Mouse (Mus musculus): Measurements from ENCODE around the gene Cdkl2. TPM values are rescaled to one million over a fixed set of nuclear protein-coding genes. Genes with fewer than 3 reads are reported as not detected.

The Cdkl2 gene
- total and polyA plus RNA-seq, 2 experiments from 2014 or later, result 17.6 to 24.1 TPM

GRCm38 (mm10) chr5:91956991-91957760 is 86.5 kb downstream of the Cdkl2 start:
- no peak for TF ChIP-seq CTCF (IDR thresholded peaks at IDR 0.05; ENCODE audit: low read depth)
- WGBS, result 91% methylated on average over 3 of the region's 3 CpGs
- H3K9me3 ChIP-seq (ENCODE audit: low read length), result no peaks in the 10 kb centered on the region
- H3K36me3 ChIP-seq (ENCODE audit: insufficient read depth), result peaks cover 23% of the 10 kb centered on the region
- H3K4me2 ChIP-seq (ENCODE audit: low read depth), result no peak overlapping the region
- H3K9ac ChIP-seq, result no peak overlapping the region
- ATAC-seq (no peak), DNase-seq (no peak)
- H3K27ac ChIP-seq (ENCODE audit: low read depth, low read length), result no peak overlapping the region
- no peaks in the 10 kb centered on the region for H3K27me3 ChIP-seq (ENCODE audit: insufficient read depth, low read length)
- H3K4me1 ChIP-seq (ENCODE audit: insufficient read depth), result peaks cover 12% of the 10 kb centered on the region; the same call in 1 of the 2 replicates
- H3K4me3 ChIP-seq (ENCODE audit: low read depth, low read length), result no peak overlapping the region

Other genes with a start within 250 kb of the Cdkl2 start
- 39.9 and 40.0 TPM in 2 replicates for gene Rchy1, start 80.8 kb downstream of the Cdkl2 start, total RNA-seq (2014; rRNA removed)
- 44.2 and 67.1 TPM in 2 replicates for gene Rchy1, start 80.8 kb downstream of the Cdkl2 start, polyA plus RNA-seq (2015; fragmentation: Nextera tagmentation; extraction: Ambion mirVana)
- gene Odaph, start 56.4 kb downstream of the Cdkl2 start, total RNA-seq (2014; rRNA removed), result 0.43 TPM in 1 of 2 replicates, not detected in the other
- gene Odaph, start 56.4 kb downstream of the Cdkl2 start, polyA plus RNA-seq (2015; fragmentation: Nextera tagmentation; extraction: Ambion mirVana), result 0.28 TPM in 1 of 2 replicates, not detected in the other
- 221 and 223 TPM in 2 replicates for gene G3bp2, start 39.8 kb upstream of the Cdkl2 start, total RNA-seq (2014; rRNA removed)
- gene G3bp2, start 39.8 kb upstream of the Cdkl2 start, polyA plus RNA-seq (2015; fragmentation: Nextera tagmentation; extraction: Ambion mirVana), result 268 and 315 TPM in 2 replicates
- gene Uso1, start 94.1 kb upstream of the Cdkl2 start, total RNA-seq (2014; rRNA removed), result 18.9 and 19.1 TPM in 2 replicates
- 19.6 and 24.8 TPM in 2 replicates for gene Uso1, start 94.1 kb upstream of the Cdkl2 start, polyA plus RNA-seq (2015; fragmentation: Nextera tagmentation; extraction: Ambion mirVana)
- not detected in 2 replicates for gene U90926, start 171.5 kb upstream of the Cdkl2 start, total RNA-seq (2014; rRNA removed)
- gene U90926, start 171.5 kb upstream of the Cdkl2 start, polyA plus RNA-seq (2015; fragmentation: Nextera tagmentation; extraction: Ambion mirVana), result not detected in 2 replicates
- 0.08 and 0.24 TPM in 2 replicates for gene Ppef2, start 212.4 kb upstream of the Cdkl2 start, total RNA-seq (2014; rRNA removed)
- 0.31 and 0.44 TPM in 2 replicates for gene Ppef2, start 212.4 kb upstream of the Cdkl2 start, polyA plus RNA-seq (2015; fragmentation: Nextera tagmentation; extraction: Ambion mirVana)
- gene Naaa, start 234.3 kb upstream of the Cdkl2 start, total RNA-seq (2014; rRNA removed), result 22.5 and 33.1 TPM in 2 replicates
- gene Naaa, start 234.3 kb upstream of the Cdkl2 start, polyA plus RNA-seq (2015; fragmentation: Nextera tagmentation; extraction: Ambion mirVana), result 15.4 and 23.6 TPM in 2 replicates

Measured in forebrain, postnatal 0 days (tissue).